In the genomic region with DNA sequence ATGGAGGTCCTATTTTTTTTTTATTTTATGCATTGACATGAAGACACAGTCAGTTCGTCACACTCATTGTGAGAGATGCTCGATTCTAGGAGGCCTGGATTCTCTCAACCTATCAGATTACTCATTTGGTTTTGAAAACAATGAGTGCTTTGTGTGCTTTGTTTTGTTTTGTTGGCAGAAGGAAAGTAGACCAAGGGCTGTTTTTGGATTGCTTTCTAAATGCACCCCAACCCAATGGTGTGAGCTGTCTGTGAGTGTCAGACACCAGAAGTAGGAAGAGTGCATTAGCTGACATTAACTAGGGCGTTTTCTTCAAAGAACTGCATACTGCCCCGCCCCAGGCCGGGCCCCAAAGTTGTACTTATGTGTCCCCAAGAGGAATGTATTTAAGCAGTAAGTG, we compare ENCODE assay signal across 12 mouse cellular contexts. TPM values are rescaled to one million over a fixed set of nuclear protein-coding genes. Genes with fewer than 3 reads are reported as not detected.
DNase-seq lines count a peak whose midpoint lies in the region; ATAC-seq and TF ChIP-seq lines count a peak whose summit lies in the region.
"Had no signal": no experiment of that assay in that cellular context is flagged by ENCODE, and none has a peak within 500 bp of the region (broad histone marks: within the 10 kb centered on the region; RNA-seq: fewer than 3 reads in every experiment).

No protein-coding gene starts in this region.

- no peak overlapping the region for H3K9ac ChIP-seq in heart, embryonic 15.5 days
- H3K9ac ChIP-seq in hindbrain, postnatal 0 days (replicated peaks; ENCODE audit: low read length) = no peak overlapping the region

- no peaks in the 10 kb centered on the region for H3K9me3 ChIP-seq in heart, embryonic 15.5 days (replicated peaks)
- no peaks in the 10 kb centered on the region for H3K9me3 ChIP-seq in hindbrain, postnatal 0 days (ENCODE audit: low read length)
- H3K9me3 ChIP-seq: G1E had no signal

- no peak for ATAC-seq in heart, embryonic 15.5 days (replicated peaks; ENCODE audit: insufficient number of reproducible peaks, insufficient read depth, low FRiP score, low read depth)
- ATAC-seq in hindbrain, postnatal 0 days = peak; percentile 13; the same call in 1 of the 2 replicates

- TF ChIP-seq CTCF in spleen, adult 2 months (IDR thresholded peaks at IDR 0.05; ENCODE audit: extremely low read depth, insufficient read depth, insufficient read length, insufficient replicate concordance) = no peak
- TF ChIP-seq CTCF in hindbrain, postnatal 0 days (IDR thresholded peaks at IDR 0.05; ENCODE audit: low read depth) = no peak

- peak overlapping the region; percentile 73 for H3K4me2 ChIP-seq in heart, embryonic 15.5 days
- H3K4me2 ChIP-seq in hindbrain, postnatal 0 days (ENCODE audit: low read depth, low read length) = peak overlapping the region; percentile 69; the same call in 1 of the 2 replicates

- peak overlapping the region; percentile 83 for H3K27ac ChIP-seq in heart, embryonic 15.5 days
- peak overlapping the region; percentile 20; the same call in 1 of the 2 replicates for H3K27ac ChIP-seq in spleen, adult 2 months (ENCODE audit: insufficient read depth, low read length)
- H3K27ac ChIP-seq in hindbrain, postnatal 0 days = peak overlapping the region; percentile 92
- H3K27ac ChIP-seq: macrophage had no signal

- WGBS in heart, embryonic 15.5 days = 62% methylated on average over 5 of the region's 5 CpGs
- WGBS in spleen, adult 2 months = 78% methylated on average over 5 of the region's 5 CpGs
- WGBS in hindbrain, postnatal 0 days = 43% methylated on average over 5 of the region's 5 CpGs

- no peak for TF ChIP-seq POLR2A in spleen, adult 2 months (IDR thresholded peaks at IDR 0.05; ENCODE audit: low read depth, low read length)

- no peak overlapping the region for H3K4me3 ChIP-seq in heart, embryonic 15.5 days
- H3K4me3 ChIP-seq in spleen, adult 2 months (ENCODE audit: extremely low read depth, insufficient read depth, insufficient read length) = peak overlapping the region; percentile 2; the same call in 1 of the 2 replicates
- H3K4me3 ChIP-seq in hindbrain, postnatal 0 days (ENCODE audit: low read length) = no peak overlapping the region

- intact Hi-C loops in heart, postnatal 10 days (cut with DNase I) = loop anchor here (5.0 kb wide), 1 partner anchor 327 kb away; no protein-coding TSS in a partner anchor

- H3K4me1 ChIP-seq in heart, embryonic 15.5 days (replicated peaks) = peaks cover 25% of the 10 kb centered on the region
- H3K4me1 ChIP-seq in spleen, adult 2 months (ENCODE audit: control insufficient read depth, insufficient read depth, insufficient read length) = no peaks in the 10 kb centered on the region
- peaks cover 13% of the 10 kb centered on the region; the same call in 1 of the 2 replicates for H3K4me1 ChIP-seq in hindbrain, postnatal 0 days (ENCODE audit: insufficient read depth, low read length)

- no peaks in the 10 kb centered on the region for H3K36me3 ChIP-seq in heart, embryonic 15.5 days
- no peaks in the 10 kb centered on the region for H3K36me3 ChIP-seq in spleen, adult 2 months (ENCODE audit: control insufficient read depth, insufficient read depth, low read length)
- H3K36me3 ChIP-seq in hindbrain, postnatal 0 days (ENCODE audit: insufficient read depth, low read length) = no peaks in the 10 kb centered on the region
- H3K36me3 ChIP-seq: G1E had no signal

- H3K27me3 ChIP-seq in heart, embryonic 15.5 days = no peaks in the 10 kb centered on the region
- no peaks in the 10 kb centered on the region for H3K27me3 ChIP-seq in spleen, adult 2 months (ENCODE audit: control insufficient read depth, insufficient read depth, low read length)
- no peaks in the 10 kb centered on the region for H3K27me3 ChIP-seq in hindbrain, postnatal 0 days (ENCODE audit: insufficient read depth, low read length)

- no peak for DNase-seq in heart, postnatal 10 days
- DNase-seq in spleen, adult 2 months (ENCODE audit: low read depth in 1 of 2, low spot score in 2 of 2) = no peak
- no peak for DNase-seq in spleen, adult 12 weeks (ENCODE audit: low spot score)
- DNase-seq in hindbrain, postnatal 0 days (ENCODE audit: low spot score) = peak; percentile 56
- no peak for DNase-seq in ovary, adult 18-20 months (ENCODE audit: low spot score)
- DNase-seq in adrenal gland, adult 2 months = no peak
- DNase-seq in right cerebral cortex, postnatal 25 days = no peak
- DNase-seq: right cerebral cortex, adult 18-20 months had no signal

RNA-seq across cellular contexts. Expression of gene Cavin3, which starts 2.0 kb away (rescaled TPM):
- 89.3 and 91.4 TPM in 2 replicates for polyA plus RNA-seq in heart, embryonic 15.5 days (2015; fragmentation: Nextera tagmentation; extraction: Ambion mirVana)
- total RNA-seq in heart, postnatal 10 days (2021) = 10 to 100 TPM; 45.4 to 46.2 TPM
- 35.1 and 53.9 TPM in 2 replicates for polyA plus RNA-seq in spleen, adult 2 months (2012; rRNA removed)
- total RNA-seq in hindbrain, postnatal 0 days (2014; rRNA removed) = 32.8 and 49.5 TPM in 2 replicates
- polyA plus RNA-seq in hindbrain, postnatal 0 days (2015; fragmentation: Nextera tagmentation; extraction: Ambion mirVana) = 47.3 and 52.7 TPM in 2 replicates
- total RNA-seq in adrenal gland, adult 2 months (2021) = 10 to 100 TPM; 71.0 to 90.9 TPM
- 158 and 163 TPM in 2 replicates for polyA plus RNA-seq in adrenal gland, adult 2 months (2012; rRNA removed)
- total RNA-seq: G1E had no signal
- polyA plus RNA-seq: G1E, macrophage had no signal

RNA-seq across cellular contexts. Expression of gene Cckbr, which starts 54.5 kb away (rescaled TPM):
- polyA plus RNA-seq in heart, embryonic 15.5 days (2015; fragmentation: Nextera tagmentation; extraction: Ambion mirVana) = 0.05 TPM in 1 of 2 replicates, not detected in the other
- total RNA-seq in heart, postnatal 10 days (2021) = not detected
- 0.11 TPM in 1 of 2 replicates, not detected in the other for polyA plus RNA-seq in spleen, adult 2 months (2012; rRNA removed)
- total RNA-seq in hindbrain, postnatal 0 days (2014; rRNA removed) = 10.7 and 14.2 TPM in 2 replicates
- 5.3 TPM in 2 replicates for polyA plus RNA-seq in hindbrain, postnatal 0 days (2015; fragmentation: Nextera tagmentation; extraction: Ambion mirVana)
- total RNA-seq in adrenal gland, adult 2 months (2021) = not detected
- polyA plus RNA-seq in adrenal gland, adult 2 months (2012; rRNA removed) = 0.04 and 0.10 TPM in 2 replicates
- total RNA-seq: granulocyte monocyte progenitor cell, adult 5-6 weeks had no signal
- polyA plus RNA-seq: G1E, macrophage had no signal

Comparison
In these comparisons a context has a peak if more than half of its experiments do, and no peak if none do; other contexts are left out.
1. H3K27ac ChIP-seq: peak in every context shown above with its lines; median percentile 92 in hindbrain, postnatal 0 days; 83 in heart, embryonic 15.5 days; 20 in spleen, adult 2 months.